Comparison of ENCODE assay signal across 25 mouse cellular contexts in the genomic region with DNA sequence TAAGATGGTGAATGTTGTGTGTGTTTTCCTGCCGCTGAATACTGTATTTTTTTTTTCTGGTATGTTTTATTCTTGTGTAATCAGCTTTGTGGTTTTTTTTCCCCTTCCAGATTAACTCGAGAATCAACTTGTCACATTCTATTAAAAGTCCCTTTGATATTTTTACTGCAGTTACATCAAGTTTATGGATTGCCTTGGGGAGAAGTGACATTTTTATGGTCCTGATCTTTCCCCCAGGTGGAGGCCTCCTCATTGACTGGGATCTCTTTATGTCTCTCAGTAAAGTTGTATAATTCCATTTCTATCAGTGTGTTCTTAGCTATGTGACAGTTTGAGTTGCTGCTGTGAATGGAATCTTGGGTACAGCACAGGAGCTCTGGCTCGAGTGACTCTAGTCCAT. TPM values are rescaled to one million over a fixed set of nuclear protein-coding genes. Genes with fewer than 3 reads are reported as not detected.
DNase-seq lines count a peak whose midpoint lies in the region; ATAC-seq and TF ChIP-seq lines count a peak whose summit lies in the region.
"Had no signal": no experiment of that assay in that cellular context is flagged by ENCODE, and none has a peak within 500 bp of the region (broad histone marks: within the 10 kb centered on the region; RNA-seq: fewer than 3 reads in every experiment).

No protein-coding gene starts in this region.

- ATAC-seq in heart, embryonic 16.5 days (replicated peaks; ENCODE audit: extremely low read depth, insufficient read depth, low FRiP score): no peak
- no peak for ATAC-seq in liver, embryonic 16.5 days (ENCODE audit: low read depth)
- no peak for ATAC-seq in liver, embryonic 11.5 days (replicated peaks; ENCODE audit: low FRiP score)
- ATAC-seq: forebrain, embryonic 16.5 days had no signal

- TF ChIP-seq CTCF in heart, adult 2 months (IDR thresholded peaks at IDR 0.05): no peak

- no peak for TF ChIP-seq EP300 in heart, adult 2 months (IDR thresholded peaks at IDR 0.05; ENCODE audit: insufficient read depth, low read depth, low read length)

- no peaks in the 10 kb centered on the region; the same call in 1 of the 2 replicates for H3K9me3 ChIP-seq in heart, embryonic 16.5 days (replicated peaks; ENCODE audit: control insufficient read depth, low read length)
- no peaks in the 10 kb centered on the region for H3K9me3 ChIP-seq in liver, embryonic 16.5 days (replicated peaks; ENCODE audit: control insufficient read depth, low read length)
- no peaks in the 10 kb centered on the region for H3K9me3 ChIP-seq in liver, embryonic 11.5 days (ENCODE audit: control insufficient read depth, low read length)
- H3K9me3 ChIP-seq: heart, embryonic 13.5 days; midbrain, embryonic 10.5 days; stomach, embryonic 15.5 days had no signal

- intact Hi-C loops in heart, adult 2 months (cut with DNase I): no loop called here
- intact Hi-C loops in left cerebral cortex, postnatal 14 days (cut with DNase I): no loop called here

- no peak overlapping the region for H3K4me2 ChIP-seq in heart, embryonic 16.5 days (ENCODE audit: low read depth, low read length)
- no peak overlapping the region for H3K4me2 ChIP-seq in liver, embryonic 16.5 days (ENCODE audit: low read depth, low read length)
- H3K4me2 ChIP-seq in liver, embryonic 11.5 days: no peak overlapping the region
- H3K4me2 ChIP-seq: heart, embryonic 13.5 days; lung, embryonic 14.5 days; stomach, embryonic 15.5 days had no signal

- H3K4me3 ChIP-seq in heart, embryonic 16.5 days (ENCODE audit: low read length): no peak overlapping the region
- H3K4me3 ChIP-seq in heart, adult 2 months: no peak overlapping the region
- H3K4me3 ChIP-seq in liver, embryonic 16.5 days (ENCODE audit: low read depth, low read length): no peak overlapping the region
- H3K4me3 ChIP-seq in liver, embryonic 11.5 days (ENCODE audit: low read depth, low read length): no peak overlapping the region
- H3K4me3 ChIP-seq in brown adipose tissue, adult 24 weeks (ENCODE audit: insufficient read depth, low read depth, low read length): no peak overlapping the region
- H3K4me3 ChIP-seq: heart, embryonic 13.5 days; midbrain, embryonic 10.5 days; stomach, embryonic 15.5 days had no signal

- H3K4me1 ChIP-seq in heart, embryonic 16.5 days (ENCODE audit: control insufficient read depth, insufficient read depth, low read length): peaks cover 23% of the 10 kb centered on the region
- no peaks in the 10 kb centered on the region for H3K4me1 ChIP-seq in heart, adult 2 months (ENCODE audit: control insufficient read depth, insufficient read depth, low read length)
- peaks cover 10% of the 10 kb centered on the region for H3K4me1 ChIP-seq in liver, embryonic 16.5 days (ENCODE audit: control insufficient read depth, low read depth, low read length)
- H3K4me1 ChIP-seq in liver, embryonic 11.5 days (replicated peaks; ENCODE audit: control insufficient read depth, insufficient read depth, low read length): peaks cover 3% of the 10 kb centered on the region
- H3K4me1 ChIP-seq in brown adipose tissue, adult 24 weeks (ENCODE audit: control insufficient read depth, insufficient read depth, insufficient read length, low read length): peaks cover 10% of the 10 kb centered on the region

- H3K9ac ChIP-seq in heart, embryonic 16.5 days (ENCODE audit: low read length): no peak overlapping the region; the same call in 1 of the 2 replicates
- no peak overlapping the region for H3K9ac ChIP-seq in heart, adult 2 months (ENCODE audit: low read depth, low read length)
- H3K9ac ChIP-seq in liver, embryonic 16.5 days (ENCODE audit: low read depth, low read length): no peak overlapping the region
- no peak overlapping the region for H3K9ac ChIP-seq in liver, embryonic 11.5 days (ENCODE audit: low read depth, low read length)
- H3K9ac ChIP-seq: heart, embryonic 13.5 days; lung, embryonic 14.5 days; stomach, embryonic 15.5 days had no signal

- no peaks in the 10 kb centered on the region; the same call in 1 of the 2 replicates for H3K36me3 ChIP-seq in heart, embryonic 16.5 days (ENCODE audit: control insufficient read depth, insufficient read depth)
- no peaks in the 10 kb centered on the region for H3K36me3 ChIP-seq in heart, adult 2 months (ENCODE audit: control insufficient read depth, insufficient read depth, low read length)
- H3K36me3 ChIP-seq in liver, embryonic 16.5 days (ENCODE audit: control insufficient read depth, insufficient read depth): no peaks in the 10 kb centered on the region
- H3K36me3 ChIP-seq in liver, embryonic 11.5 days (ENCODE audit: control insufficient read depth, insufficient read depth, low read length): no peaks in the 10 kb centered on the region
- H3K36me3 ChIP-seq: heart, embryonic 13.5 days; midbrain, embryonic 10.5 days; stomach, embryonic 15.5 days had no signal

- DNase-seq in heart, adult 2 months: no peak
- no peak for DNase-seq in liver, embryonic 11.5 days (ENCODE audit: low spot score)
- DNase-seq in 416B (ENCODE audit: low read depth): peak; percentile 48
- DNase-seq in adrenal gland, postnatal 36 days: no peak
- DNase-seq in left cerebral cortex, postnatal 14 days (ENCODE audit: low spot score in 2 of 2): no peak
- DNase-seq: cerebellum, adult 11-12 months; cerebellum, postnatal 25 days; embryo, embryonic 11 days; left cerebral cortex, postnatal 4 days; liver; right cerebral cortex, postnatal 14 days; thymus, adult 18-20 months had no signal

- H3K27ac ChIP-seq in heart, embryonic 16.5 days (ENCODE audit: low read length): peak overlapping the region; percentile 35
- H3K27ac ChIP-seq in heart, adult 2 months: no peak overlapping the region
- peak overlapping the region; percentile 14; the same call in 1 of the 2 replicates for H3K27ac ChIP-seq in liver, embryonic 16.5 days (ENCODE audit: low read length)
- H3K27ac ChIP-seq in liver, embryonic 11.5 days (ENCODE audit: low read depth, low read length): no peak overlapping the region
- peak overlapping the region; percentile 68 for H3K27ac ChIP-seq in brown adipose tissue, adult 24 weeks (replicated peaks; ENCODE audit: low read depth, low read length)
- H3K27ac ChIP-seq: midbrain, embryonic 10.5 days; stomach, embryonic 15.5 days had no signal

- H3K27me3 ChIP-seq in heart, embryonic 16.5 days (ENCODE audit: control insufficient read depth, insufficient read depth, low read length): no peaks in the 10 kb centered on the region
- H3K27me3 ChIP-seq in heart, adult 2 months (ENCODE audit: control insufficient read depth, insufficient read depth, low read length): no peaks in the 10 kb centered on the region
- no peaks in the 10 kb centered on the region for H3K27me3 ChIP-seq in liver, embryonic 16.5 days (ENCODE audit: control insufficient read depth, insufficient read depth, low read depth, low read length)
- no peaks in the 10 kb centered on the region for H3K27me3 ChIP-seq in liver, embryonic 11.5 days (replicated peaks; ENCODE audit: control insufficient read depth, insufficient read depth, low read length)
- H3K27me3 ChIP-seq: heart, embryonic 13.5 days; stomach, embryonic 15.5 days had no signal

- WGBS in heart, embryonic 16.5 days: 51% methylated on average over 3 of the region's 3 CpGs
- whole genome bisulfite sequencing in heart, adult 2 months: 46% methylated on average over 3 of the region's 3 CpGs
- 48% methylated on average over 3 of the region's 3 CpGs for WGBS in liver, embryonic 16.5 days (ENCODE audit: insufficient replicate concordance)
- 59% methylated on average over 3 of the region's 3 CpGs for WGBS in liver, embryonic 11.5 days

- no peaks in the 10 kb centered on the region for H3K79me2 ChIP-seq in heart, adult 2 months (replicated peaks; ENCODE audit: control insufficient read depth, insufficient read depth, low read length)

- no peak for TF ChIP-seq POLR2A in heart, adult 2 months (IDR thresholded peaks at IDR 0.05; ENCODE audit: insufficient read depth, low read depth, low read length)

RNA-seq across cellular contexts. Expression of a gene that starts 20.2 kb away (rescaled TPM):
- 0.22 and 0.35 TPM in 2 replicates for polyA plus RNA-seq in heart, embryonic 16.5 days (2015; fragmentation: Nextera tagmentation; extraction: Ambion mirVana)
- total RNA-seq in heart, adult 2 months (2021): under 1 TPM in 1 of 2 experiments, not detected in 1; 0.07 TPM
- polyA plus RNA-seq in heart, adult 2 months (2012; rRNA removed): not detected in 2 replicates
- not detected in 2 replicates for polyA plus RNA-seq in liver, embryonic 16.5 days (2015; fragmentation: Nextera tagmentation; extraction: Ambion mirVana)
- polyA plus RNA-seq in liver, embryonic 11.5 days (2014; fragmentation: Nextera tagmentation; extraction: Ambion mirVana): 0.07 and 0.17 TPM in 2 replicates
- not detected in 2 replicates for polyA plus RNA-seq in brown adipose tissue, adult 24 weeks (2012; ENCODE audit: insufficient read depth, insufficient read length, missing spikeins)
- 1 to 10 TPM in 1 of 2 experiments, under 1 TPM in 1; 0.86 to 1.3 TPM for total RNA-seq in adrenal gland, postnatal 36 days (2021)
- under 1 TPM; 0.15 to 0.68 TPM for total RNA-seq in left cerebral cortex, postnatal 14 days (2021)
- total RNA-seq: gastrocnemius, adult 18-20 months; midbrain, postnatal 0 days; neutrophil, adult 5-6 weeks had no signal
- polyA plus RNA-seq: forebrain, embryonic 16.5 days; gonadal fat pad, adult 2 months; hindbrain, embryonic 11.5 days; lung, embryonic 14.5 days; midbrain, embryonic 10.5 days had no signal

Comparison
In these comparisons a context has a peak if more than half of its experiments do, and no peak if none do; other contexts are left out.
1. H3K27ac ChIP-seq: peak in heart, embryonic 16.5 days (single experiment), liver, embryonic 16.5 days (single experiment) and brown adipose tissue, adult 24 weeks (single experiment); none in heart, adult 2 months (single experiment) and liver, embryonic 11.5 days (single experiment).